In genomic region chr1:182500224-182500623, GRCm38 (mm10) we compare ENCODE assay signal across 15 mouse cellular contexts. TPM values are rescaled to one million over a fixed set of nuclear protein-coding genes. Genes with fewer than 3 reads are reported as not detected.
A peak's percentile ranks its signal among the peaks of the same experiment; 100 is the strongest.
DNase-seq lines count a peak whose midpoint lies in the region; ATAC-seq and TF ChIP-seq lines count a peak whose summit lies in the region.
"Had no signal": no experiment of that assay in that cellular context is flagged by ENCODE, and none has a peak within 500 bp of the region (broad histone marks: within the 10 kb centered on the region; RNA-seq: fewer than 3 reads in every experiment).

No protein-coding gene starts in this region.

- no peak for DNase-seq in hindbrain, embryonic 10.5 days (ENCODE audit: low spot score)
- no peak for DNase-seq in lung, embryonic 14.5 days
- no peak for DNase-seq in lung, adult 2 months
- no peak for DNase-seq in spleen, adult 12 weeks (ENCODE audit: low spot score)
- DNase-seq in layer of hippocampus, adult 18-20 months (ENCODE audit: low spot score in 2 of 2): no peak
- DNase-seq: cerebellum, adult 8-10 months; gastrocnemius, postnatal 14 days; thymus, postnatal 36 days had no signal

- no peaks in the 10 kb centered on the region for H3K9me3 ChIP-seq in hindbrain, embryonic 15.5 days
- no peaks in the 10 kb centered on the region for H3K9me3 ChIP-seq in hindbrain, embryonic 10.5 days
- H3K9me3 ChIP-seq in lung, embryonic 14.5 days (ENCODE audit: low read depth, low read length): no peaks in the 10 kb centered on the region
- no peaks in the 10 kb centered on the region for H3K9me3 ChIP-seq in heart, embryonic 15.5 days (replicated peaks)
- H3K9me3 ChIP-seq: forebrain, embryonic 12.5 days; limb, embryonic 12.5 days; midbrain, embryonic 12.5 days had no signal

- peaks cover 93% of the 10 kb centered on the region for H3K79me2 ChIP-seq in myocyte (ENCODE audit: control insufficient read depth, insufficient read depth)

- H3K4me1 ChIP-seq in hindbrain, embryonic 15.5 days (replicated peaks): peaks cover 7% of the 10 kb centered on the region; the same call in 1 of the 2 replicates
- peaks cover 36% of the 10 kb centered on the region for H3K4me1 ChIP-seq in hindbrain, embryonic 10.5 days (replicated peaks)
- peaks cover 22% of the 10 kb centered on the region for H3K4me1 ChIP-seq in lung, embryonic 14.5 days (ENCODE audit: insufficient read depth)
- H3K4me1 ChIP-seq in lung, adult 2 months (ENCODE audit: control insufficient read depth, insufficient read depth, low read length): peaks cover 48% of the 10 kb centered on the region
- peaks cover 88% of the 10 kb centered on the region for H3K4me1 ChIP-seq in heart, embryonic 15.5 days (replicated peaks)

- 0 out of 2 replicates have a peak overlapping the region, but pooled peaks have one; percentile 32 for H3K27ac ChIP-seq in hindbrain, embryonic 15.5 days (replicated peaks)
- no peak overlapping the region for H3K27ac ChIP-seq in hindbrain, embryonic 10.5 days
- H3K27ac ChIP-seq in lung, embryonic 14.5 days (ENCODE audit: low read depth): peak overlapping the region; percentile 62; the same call in 1 of the 2 replicates
- H3K27ac ChIP-seq in heart, embryonic 15.5 days: peak overlapping the region; percentile 67
- H3K27ac ChIP-seq: forebrain, embryonic 12.5 days; limb, embryonic 12.5 days; midbrain, embryonic 12.5 days had no signal

- H3ac ChIP-seq in myocyte (ENCODE audit: control insufficient read depth, insufficient read length): no peak overlapping the region

- no peak for TF ChIP-seq CTCF in lung, embryonic 14.5 days (IDR thresholded peaks at IDR 0.05; ENCODE audit: low read depth)
- TF ChIP-seq CTCF in lung, adult 2 months (IDR thresholded peaks at IDR 0.05; ENCODE audit: insufficient read depth, low read length): no peak

- ATAC-seq in hindbrain, embryonic 15.5 days (ENCODE audit: low FRiP score, low read depth): no peak
- no peak for ATAC-seq in lung, embryonic 14.5 days (ENCODE audit: insufficient read depth)
- no peak for ATAC-seq in heart, embryonic 15.5 days (replicated peaks; ENCODE audit: insufficient number of reproducible peaks, insufficient read depth, low FRiP score, low read depth)
- ATAC-seq: hindbrain, embryonic 16.5 days had no signal

- no peaks in the 10 kb centered on the region for H3K27me3 ChIP-seq in hindbrain, embryonic 15.5 days
- H3K27me3 ChIP-seq in hindbrain, embryonic 10.5 days (ENCODE audit: insufficient read depth, poor library complexity, severe bottlenecking): no peaks in the 10 kb centered on the region
- no peaks in the 10 kb centered on the region for H3K27me3 ChIP-seq in lung, embryonic 14.5 days (ENCODE audit: insufficient read depth, low read length)
- H3K27me3 ChIP-seq in heart, embryonic 15.5 days: no peaks in the 10 kb centered on the region
- no peaks in the 10 kb centered on the region for H3K27me3 ChIP-seq in myocyte (ENCODE audit: control insufficient read depth, insufficient read depth, insufficient read length)
- H3K27me3 ChIP-seq: forebrain, embryonic 12.5 days; limb, embryonic 12.5 days; midbrain, embryonic 12.5 days had no signal

- no peaks in the 10 kb centered on the region for H3K36me3 ChIP-seq in hindbrain, embryonic 15.5 days
- H3K36me3 ChIP-seq in hindbrain, embryonic 10.5 days: peaks cover 11% of the 10 kb centered on the region
- peaks cover 28% of the 10 kb centered on the region for H3K36me3 ChIP-seq in lung, embryonic 14.5 days (ENCODE audit: insufficient read depth)
- H3K36me3 ChIP-seq in heart, embryonic 15.5 days: no peaks in the 10 kb centered on the region; the same call in 1 of the 2 replicates
- no peaks in the 10 kb centered on the region for H3K36me3 ChIP-seq in myocyte (ENCODE audit: control insufficient read depth, insufficient read depth)

- no peak for TF ChIP-seq POLR2A in lung, adult 2 months (IDR thresholded peaks at IDR 0.05; ENCODE audit: borderline replicate concordance, extremely low read depth, low read depth, low read length)
- TF ChIP-seq POLR2A in myocyte (IDR thresholded peaks at IDR 0.05; ENCODE audit: insufficient read length, low read depth): no peak

- no peak overlapping the region for H3K9ac ChIP-seq in hindbrain, embryonic 15.5 days
- no peak overlapping the region for H3K9ac ChIP-seq in lung, embryonic 14.5 days
- no peak overlapping the region for H3K9ac ChIP-seq in heart, embryonic 15.5 days
- H3K9ac ChIP-seq: forebrain, embryonic 12.5 days; limb, embryonic 12.5 days; midbrain, embryonic 12.5 days had no signal

- no peak overlapping the region for H3K4me3 ChIP-seq in hindbrain, embryonic 15.5 days
- H3K4me3 ChIP-seq in hindbrain, embryonic 10.5 days: no peak overlapping the region
- no peak overlapping the region for H3K4me3 ChIP-seq in lung, embryonic 14.5 days (ENCODE audit: low read depth, low read length)
- H3K4me3 ChIP-seq in lung, adult 2 months (replicated peaks; ENCODE audit: extremely low read depth, low read depth, low read length): no peak overlapping the region
- H3K4me3 ChIP-seq in heart, embryonic 15.5 days: no peak overlapping the region
- H3K4me3 ChIP-seq in myocyte: no peak overlapping the region
- H3K4me3 ChIP-seq: forebrain, embryonic 12.5 days; limb, embryonic 12.5 days; midbrain, embryonic 12.5 days had no signal

- H3K4me2 ChIP-seq in hindbrain, embryonic 15.5 days: no peak overlapping the region
- H3K4me2 ChIP-seq in lung, embryonic 14.5 days: no peak overlapping the region
- no peak overlapping the region for H3K4me2 ChIP-seq in heart, embryonic 15.5 days
- peak overlapping the region; percentile 1 for H3K4me2 ChIP-seq in myocyte (ENCODE audit: low read depth)
- H3K4me2 ChIP-seq: forebrain, embryonic 12.5 days; limb, embryonic 12.5 days; midbrain, embryonic 12.5 days had no signal

- 78% methylated on average over 4 of the region's 4 CpGs for WGBS in hindbrain, embryonic 15.5 days
- 64% methylated on average over 4 of the region's 4 CpGs for WGBS in hindbrain, embryonic 10.5 days
- WGBS in lung, embryonic 14.5 days: 70% methylated on average over 4 of the region's 4 CpGs
- 39% methylated on average over 4 of the region's 4 CpGs for WGBS in lung, adult 2 months
- 70% methylated on average over 4 of the region's 4 CpGs for WGBS in heart, embryonic 15.5 days

TF ChIP-seq in myocyte, 11 proteins besides CTCF, POLR2A, EP300 and RAD21:
- TF ChIP-seq REST (IDR thresholded peaks at IDR 0.05; ENCODE audit: insufficient read depth, insufficient read length) (no peak), SRF (IDR thresholded peaks at IDR 0.05; ENCODE audit: control insufficient read depth, insufficient read length, low read depth) (no peak), CEBPB (IDR thresholded peaks at IDR 0.05; ENCODE audit: insufficient read depth, poor library complexity, severe bottlenecking) (no peak), E2F4 (IDR thresholded peaks at IDR 0.05; ENCODE audit: insufficient read depth) (no peak), MYOG (IDR thresholded peaks at IDR 0.05; ENCODE audit: control insufficient read depth in 1 of 3, insufficient read depth in 1 of 3, insufficient read length in 2 of 3, low read depth in 2 of 3) (no peak), USF1 (IDR thresholded peaks at IDR 0.05; ENCODE audit: low read depth) (no peak), MYOD1 (IDR thresholded peaks at IDR 0.05; ENCODE audit: control insufficient read depth in 1 of 3, insufficient read length in 2 of 3, low read depth in 2 of 3) (no peak), TCF3 (IDR thresholded peaks at IDR 0.05; ENCODE audit: insufficient read length, low read depth) (no peak)

RNA-seq across cellular contexts. Expression of gene Capn2, which starts 17.2 kb away (rescaled TPM):
- 93.3 and 93.9 TPM in 2 replicates for polyA plus RNA-seq in hindbrain, embryonic 15.5 days (2015; fragmentation: Nextera tagmentation; extraction: Ambion mirVana)
- polyA plus RNA-seq in hindbrain, embryonic 10.5 days (2016; fragmentation: Nextera tagmentation; extraction: Ambion mirVana): 91.3 and 105 TPM in 2 replicates
- 116 and 117 TPM in 2 replicates for polyA plus RNA-seq in lung, embryonic 14.5 days (2014; fragmentation: Nextera tagmentation; extraction: Ambion mirVana)
- 69.0 and 71.5 TPM in 2 replicates for polyA plus RNA-seq in lung, adult 2 months (2012; rRNA removed)
- polyA plus RNA-seq in heart, embryonic 15.5 days (2015; fragmentation: Nextera tagmentation; extraction: Ambion mirVana): 84.9 and 94.3 TPM in 2 replicates
- 148 TPM for polyA plus RNA-seq in myocyte (2012; fragmentation: generic; extraction: Trizol)
- total RNA-seq in layer of hippocampus, adult 18-20 months (2021): 10 to 100 TPM; 63.2 to 68.1 TPM
